ENCODE assay signal across 8 mouse cellular contexts in the genomic region with DNA sequence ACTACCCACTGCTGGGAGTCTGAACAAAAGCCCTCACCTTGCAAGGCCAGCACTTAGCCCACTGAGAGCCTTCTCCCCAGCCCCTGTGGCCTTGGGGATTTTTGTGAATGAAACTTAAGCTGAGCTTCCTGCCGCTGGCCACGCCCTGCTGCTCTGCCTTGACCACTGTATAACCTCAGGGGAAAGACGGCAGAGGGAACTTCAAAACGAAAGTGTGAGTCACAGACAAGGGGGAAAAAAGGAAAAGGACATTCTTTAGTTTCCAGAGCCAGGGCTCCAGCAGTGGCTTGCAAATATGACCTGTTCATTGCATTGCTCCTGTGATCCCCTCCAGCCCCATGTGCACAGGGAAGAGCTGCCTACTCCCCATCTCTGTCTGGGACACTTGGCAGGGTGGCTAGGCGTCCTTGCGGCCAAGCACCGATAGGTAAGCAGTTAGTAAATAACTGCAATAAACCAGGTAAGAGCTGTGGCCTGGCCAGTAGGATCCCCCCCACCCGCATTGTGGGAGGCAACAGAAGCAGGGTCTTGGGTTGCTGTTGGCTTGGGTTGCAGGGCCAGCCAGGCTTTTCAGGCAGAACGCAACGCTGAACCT.
DNase-seq lines count a peak whose midpoint lies in the region; ATAC-seq lines count a peak whose summit lies in the region.

No protein-coding gene starts in this region.

- 31% methylated on average over 10 of the region's 10 CpGs for WGBS in embryonic facial prominence, embryonic 11.5 days
- WGBS in macrophage (ENCODE audit: missing documents): 1% methylated on average over 10 of the region's 10 CpGs

- peaks cover 3% of the 10 kb centered on the region; the same call in 1 of the 2 replicates for H3K4me1 ChIP-seq in embryonic facial prominence, embryonic 11.5 days (ENCODE audit: control insufficient read depth, insufficient read depth, low read length)

- no peaks in the 10 kb centered on the region for H3K27me3 ChIP-seq in embryonic facial prominence, embryonic 11.5 days (ENCODE audit: control insufficient read depth, insufficient read depth, low read length)

- peak overlapping the region; percentile 15; the same call in 1 of the 2 replicates for H3K4me2 ChIP-seq in embryonic facial prominence, embryonic 11.5 days (ENCODE audit: low read depth, low read length)

- H3K9me3 ChIP-seq in embryonic facial prominence, embryonic 11.5 days (replicated peaks; ENCODE audit: control insufficient read depth, low read length): no peaks in the 10 kb centered on the region

- intact Hi-C loops in heart, postnatal 10 days (cut with DNase I): loop anchor here (1.0 to 5.0 kb wide), 4 partner anchors 63 to 171 kb away; a partner anchor contains a TSS

- H3K36me3 ChIP-seq in embryonic facial prominence, embryonic 11.5 days (replicated peaks; ENCODE audit: control insufficient read depth, insufficient read depth, low read depth, low read length): no peaks in the 10 kb centered on the region
- no peaks in the 10 kb centered on the region for H3K36me3 ChIP-seq in macrophage (ENCODE audit: inconsistent target)

- DNase-seq in urinary bladder, postnatal 25 days (ENCODE audit: low spot score): peak; percentile 52
- DNase-seq in urinary bladder, adult 2 months (ENCODE audit: low spot score): no peak
- peak; percentile 55 for DNase-seq in embryonic facial prominence, embryonic 11.5 days (ENCODE audit: low spot score)
- DNase-seq in heart, postnatal 10 days: peak; percentile 72 to 77
- DNase-seq in kidney, postnatal 14 days: peak; percentile 71
- DNase-seq in yolk sac, embryonic 10.5 days (ENCODE audit: low spot score): peak; percentile 26
- DNase-seq in frontal cortex, postnatal 14 days (ENCODE audit: low spot score in 2 of 2): no peak

- peak overlapping the region; percentile 5; the same call in 1 of the 2 replicates for H3K27ac ChIP-seq in embryonic facial prominence, embryonic 11.5 days (replicated peaks; ENCODE audit: low read depth, low read length)
- H3K27ac ChIP-seq in macrophage: peak overlapping the region; percentile 100

- ATAC-seq in embryonic facial prominence, embryonic 11.5 days (replicated peaks; ENCODE audit: insufficient number of reproducible peaks, low FRiP score, low TSS enrichment, low read depth): no peak

- no peak overlapping the region; the same call in 1 of the 2 replicates for H3K9ac ChIP-seq in embryonic facial prominence, embryonic 11.5 days (replicated peaks; ENCODE audit: low read length)

- no peaks in the 10 kb centered on the region for H3K79me2 ChIP-seq in macrophage (ENCODE audit: inconsistent target)

- no peak overlapping the region for H3K4me3 ChIP-seq in embryonic facial prominence, embryonic 11.5 days (ENCODE audit: low read depth, low read length)
- peak overlapping the region; percentile 22 for H3K4me3 ChIP-seq in macrophage (ENCODE audit: inconsistent target)

Comparison
In these comparisons a context has a peak if more than half of its experiments do, and no peak if none do; other contexts are left out.
1. DNase-seq: peak in urinary bladder, postnatal 25 days (single experiment), embryonic facial prominence, embryonic 11.5 days (single experiment), heart, postnatal 10 days (2 of 2), kidney, postnatal 14 days (single experiment) and yolk sac, embryonic 10.5 days (single experiment); none in urinary bladder, adult 2 months (single experiment) and frontal cortex, postnatal 14 days (0 of 2).